Mouse (Mus musculus): ENCODE data around the gene Anapc4. TPM values are rescaled to one million over a fixed set of nuclear protein-coding genes. Genes with fewer than 3 reads are reported as not detected.
A peak's percentile ranks its signal among the peaks of the same experiment; 100 is the strongest.

Anapc4 gene
- polyA plus RNA-seq, 1 experiment from 2014 or later, result 115 TPM

DNA sequence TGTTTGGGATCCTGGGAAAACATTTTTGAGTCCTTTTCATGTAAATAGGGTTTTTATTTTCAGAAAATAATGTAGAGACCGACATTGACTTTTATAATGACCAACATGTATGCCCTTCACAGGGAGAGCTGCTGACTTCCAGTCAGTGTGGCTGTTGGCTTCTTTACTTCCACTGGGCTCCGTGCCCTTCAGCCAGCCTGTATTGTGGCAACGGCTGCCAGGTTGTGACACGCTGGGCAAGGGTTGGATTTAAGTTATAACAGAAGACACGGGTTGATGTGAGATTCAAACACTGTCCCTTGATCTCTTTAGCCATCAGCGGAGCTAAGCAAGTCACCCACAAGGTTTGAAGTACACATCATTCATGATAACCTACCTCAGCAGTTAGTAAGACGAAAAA, 15.1 kb upstream of the Anapc4 start:
- Histone ChIP-seq H3K27ac (no peak overlapping the region), H3K4me3 (no peak overlapping the region), H3K9me3 (no peaks in the 10 kb centered on the region), H3K27me3 (replicated peaks) (no peaks in the 10 kb centered on the region), H3K4me1 (no peaks in the 10 kb centered on the region), H3K4me2 (no peak overlapping the region), H3K36me3 (replicated peaks) (peaks cover 3% of the 10 kb centered on the region; the same call in 1 of the 2 replicates), H3K9ac (no peak overlapping the region)
- WGBS, result 94% methylated on average over 7 of the region's 7 CpGs
- ATAC-seq (replicated peaks), result no peak

- no peaks in the 10 kb centered on the region for H3K27me3 ChIP-seq (replicated peaks)
- H3K4me2 ChIP-seq, result no peak overlapping the region
- no peaks in the 10 kb centered on the region for H3K9me3 ChIP-seq
- H3K4me3 ChIP-seq, result no peak overlapping the region
- H3K4me1 ChIP-seq, result no peaks in the 10 kb centered on the region
- ATAC-seq (replicated peaks), result 0 out of 2 replicates have a peak, but pooled peaks have one; percentile 42
- 36% methylated on average over 3 of the region's 3 CpGs for WGBS
- 0 out of 2 replicates have a peak, but pooled peaks cover 3% of the 10 kb centered on the region for H3K36me3 ChIP-seq (replicated peaks)
- H3K9ac ChIP-seq, result no peak overlapping the region
- no peak overlapping the region for H3K27ac ChIP-seq
These were observed 12.1 kb upstream of the Anapc4 start for GRCm38 (mm10) chr5:52821691-52822090.

DNA sequence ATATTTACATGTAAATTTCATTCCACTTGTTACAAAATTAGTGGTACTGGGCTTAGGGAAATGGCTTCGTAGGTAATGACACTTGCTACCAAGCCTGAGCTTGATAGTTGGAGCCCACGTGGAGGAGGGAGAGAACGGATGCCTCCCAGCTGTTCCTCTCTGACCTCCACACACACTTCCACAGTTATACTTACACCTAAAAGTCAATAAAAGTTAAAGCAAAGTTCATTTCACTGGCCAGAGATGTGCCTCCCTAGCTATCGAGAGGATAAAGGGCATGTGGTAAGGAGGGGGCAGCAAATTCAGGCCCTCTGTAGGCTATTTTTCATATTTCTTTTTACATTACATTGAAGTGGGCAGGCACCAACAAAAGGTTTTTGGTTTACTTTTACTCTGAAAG, 5.9 kb upstream of the Anapc4 start:
- no peak overlapping the region for H3K4me2 ChIP-seq
- ATAC-seq (replicated peaks), result no peak
- 95% methylated on average over 4 of the region's 4 CpGs for WGBS

DNA sequence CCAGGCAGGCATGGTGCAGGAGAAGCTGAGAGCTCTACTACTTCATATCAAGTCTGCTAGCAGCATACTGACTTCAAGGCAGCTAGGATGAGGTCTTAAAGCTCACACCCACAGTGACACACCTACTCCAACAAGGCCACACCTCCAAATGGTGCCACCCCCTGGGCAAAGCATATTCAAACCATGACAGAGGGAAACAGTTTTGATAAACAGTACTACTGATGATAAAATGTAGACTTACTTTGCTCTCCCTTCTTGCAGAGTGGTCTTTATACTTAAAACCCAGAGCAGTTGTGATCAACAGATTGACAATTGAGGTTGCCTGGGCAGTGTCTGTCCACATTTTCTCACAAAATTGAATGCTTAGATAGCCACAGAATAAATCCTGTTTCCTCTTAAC, 807 bp upstream of the Anapc4 start:
- H3K9me3 ChIP-seq, result no peaks in the 10 kb centered on the region
- no peak; the same call in 1 of the 2 replicates for ATAC-seq (replicated peaks)
- peak overlapping the region; percentile 80 for H3K4me2 ChIP-seq
- H3K4me3 ChIP-seq, result peak overlapping the region; percentile 75
- H3K4me1 ChIP-seq, result peaks cover 31% of the 10 kb centered on the region
- H3K27ac ChIP-seq, result peak overlapping the region; percentile 88
- H3K27me3 ChIP-seq (replicated peaks), result no peaks in the 10 kb centered on the region
- peaks cover 5% of the 10 kb centered on the region; the same call in 1 of the 2 replicates for H3K36me3 ChIP-seq (replicated peaks)
- H3K9ac ChIP-seq, result no peak overlapping the region

More for the DNA sequence above, 5.9 kb upstream of the Anapc4 start:
- H3K9me3 ChIP-seq, result no peaks in the 10 kb centered on the region
- no peak overlapping the region for H3K27ac ChIP-seq
- H3K4me3 ChIP-seq, result no peak overlapping the region
- no peaks in the 10 kb centered on the region for H3K36me3 ChIP-seq (replicated peaks)
- H3K9ac ChIP-seq, result no peak overlapping the region
- H3K27me3 ChIP-seq (replicated peaks), result no peaks in the 10 kb centered on the region
- H3K4me1 ChIP-seq, result peaks cover 1% of the 10 kb centered on the region; the same call in 1 of the 2 replicates

GRCm38 (mm10) chr5:52834386-52834785, 574 bp downstream of the Anapc4 start:
- Histone ChIP-seq H3K4me1 (peaks cover 31% of the 10 kb centered on the region), H3K27ac (peak overlapping the region; percentile 88), H3K36me3 (replicated peaks) (peaks cover 5% of the 10 kb centered on the region; the same call in 1 of the 2 replicates), H3K4me2 (peak overlapping the region; percentile 80), H3K27me3 (replicated peaks) (no peaks in the 10 kb centered on the region), H3K9me3 (no peaks in the 10 kb centered on the region), H3K4me3 (peak overlapping the region; percentile 75), H3K9ac (peak overlapping the region; percentile 95)
- 8% methylated on average over 8 of the region's 8 CpGs for WGBS
- ATAC-seq (replicated peaks), result no peak; the same call in 1 of the 2 replicates

DNA sequence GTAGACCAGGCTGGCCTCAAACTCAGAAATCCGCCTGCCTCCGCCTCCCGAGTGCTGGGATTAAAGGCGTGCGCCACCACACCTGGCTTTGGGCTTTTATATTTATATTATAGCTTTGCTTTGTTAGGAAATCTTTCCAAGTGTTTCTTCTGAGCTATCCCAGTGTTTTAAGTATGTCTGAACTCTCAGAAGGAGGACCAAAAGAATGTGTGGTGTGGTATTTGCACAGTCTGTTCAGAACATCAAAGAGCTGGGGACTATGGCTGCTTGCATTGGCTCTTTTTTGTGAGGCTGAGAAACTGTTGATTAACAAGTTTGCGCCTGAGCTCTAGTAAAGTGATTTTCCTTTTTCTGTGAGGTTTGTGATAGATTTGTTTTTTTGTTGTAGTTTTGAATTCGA, 10.5 kb downstream of the Anapc4 start:
- H3K9ac ChIP-seq, result no peak overlapping the region
- no peak overlapping the region for H3K4me2 ChIP-seq
- H3K36me3 ChIP-seq (replicated peaks), result peaks cover 49% of the 10 kb centered on the region
- ATAC-seq (replicated peaks), result no peak
- H3K27me3 ChIP-seq (replicated peaks), result no peaks in the 10 kb centered on the region
- no peaks in the 10 kb centered on the region for H3K9me3 ChIP-seq
- 94% methylated on average over 7 of the region's 7 CpGs for WGBS
- H3K27ac ChIP-seq, result no peak overlapping the region
- no peaks in the 10 kb centered on the region for H3K4me1 ChIP-seq
- no peak overlapping the region for H3K4me3 ChIP-seq

DNA sequence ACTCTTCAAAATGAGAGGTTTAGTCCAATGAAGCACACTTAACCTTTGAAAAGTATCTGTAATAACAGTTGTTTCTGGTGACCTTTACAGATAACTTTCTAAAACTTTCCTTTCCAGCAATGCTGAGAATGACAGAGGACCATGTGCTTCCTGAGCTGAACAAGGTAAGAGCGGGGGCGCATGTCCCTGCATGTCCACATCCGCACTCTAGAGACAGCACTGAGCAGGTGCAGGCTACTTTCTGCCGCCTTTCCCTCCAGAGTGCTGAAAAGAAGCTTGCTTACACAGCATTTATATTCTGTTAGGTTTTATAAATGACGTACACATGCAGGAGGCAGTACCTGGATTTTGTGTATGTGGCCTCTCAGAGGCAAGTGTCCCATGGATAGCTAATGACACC, 21.9 kb downstream of the Anapc4 start:
- no peak overlapping the region for H3K9ac ChIP-seq
- H3K9me3 ChIP-seq, result no peaks in the 10 kb centered on the region
- WGBS, result 91% methylated on average over 5 of the region's 5 CpGs
- no peak overlapping the region for H3K4me2 ChIP-seq
- H3K27ac ChIP-seq, result no peak overlapping the region
- no peak overlapping the region for H3K4me3 ChIP-seq
- H3K36me3 ChIP-seq (replicated peaks), result peaks cover 43% of the 10 kb centered on the region
- H3K4me1 ChIP-seq, result no peaks in the 10 kb centered on the region
- H3K27me3 ChIP-seq (replicated peaks), result no peaks in the 10 kb centered on the region
- ATAC-seq (replicated peaks), result no peak

- Histone ChIP-seq H3K4me2 (no peak overlapping the region), H3K27me3 (replicated peaks) (no peaks in the 10 kb centered on the region), H3K4me3 (no peak overlapping the region), H3K9ac (no peak overlapping the region), H3K36me3 (replicated peaks) (peaks cover 56% of the 10 kb centered on the region), H3K4me1 (no peaks in the 10 kb centered on the region), H3K9me3 (no peaks in the 10 kb centered on the region), H3K27ac (no peak overlapping the region)
- 92% methylated on average over 8 of the region's 8 CpGs for WGBS
- ATAC-seq (replicated peaks), result no peak
These were observed 30.6 kb downstream of the Anapc4 start for GRCm38 (mm10) chr5:52864446-52864845.

DNA sequence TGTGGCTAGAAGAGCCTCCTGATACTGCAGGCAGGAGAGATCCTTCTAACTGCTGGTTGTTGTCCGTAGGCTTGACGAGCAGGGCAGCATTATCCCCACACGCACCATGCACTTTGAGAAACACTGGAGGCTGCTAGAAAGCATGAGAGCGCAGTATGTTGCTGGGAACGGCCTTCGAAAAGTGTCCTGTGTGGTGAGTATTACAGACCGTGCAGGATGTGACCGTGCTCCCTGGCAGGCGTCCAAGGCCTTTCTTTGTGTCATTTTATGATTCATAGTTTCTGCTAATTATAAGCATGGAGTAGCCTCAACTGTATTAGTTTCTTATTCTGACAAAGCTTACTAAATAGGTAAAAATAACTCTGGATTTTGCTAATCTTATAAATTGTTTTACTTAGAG, 32.0 kb downstream of the Anapc4 start:
- Histone ChIP-seq H3K9me3 (no peaks in the 10 kb centered on the region), H3K27ac (no peak overlapping the region), H3K27me3 (replicated peaks) (no peaks in the 10 kb centered on the region), H3K4me3 (no peak overlapping the region), H3K4me2 (no peak overlapping the region), H3K36me3 (replicated peaks) (peaks cover 45% of the 10 kb centered on the region), H3K4me1 (no peaks in the 10 kb centered on the region), H3K9ac (no peak overlapping the region)
- no peak for ATAC-seq (replicated peaks)
- 85% methylated on average over 9 of the region's 9 CpGs for WGBS

GRCm38 (mm10) chr5:52866361-52867155, 32.7 kb downstream of the Anapc4 start:
- Histone ChIP-seq H3K27ac (no peak overlapping the region), H3K4me2 (no peak overlapping the region), H3K36me3 (replicated peaks) (peaks cover 38% of the 10 kb centered on the region), H3K4me3 (no peak overlapping the region), H3K4me1 (no peaks in the 10 kb centered on the region), H3K9me3 (no peaks in the 10 kb centered on the region), H3K27me3 (replicated peaks) (no peaks in the 10 kb centered on the region), H3K9ac (no peak overlapping the region)
- no peak for ATAC-seq (replicated peaks)
- WGBS, result 86% methylated on average over 18 of the region's 18 CpGs

GRCm38 (mm10) chr5:52868918-52869703, 35.3 kb downstream of the Anapc4 start:
- H3K4me3 ChIP-seq, result no peak overlapping the region
- H3K27ac ChIP-seq, result no peak overlapping the region
- no peaks in the 10 kb centered on the region for H3K9me3 ChIP-seq
- no peak overlapping the region for H3K9ac ChIP-seq
- H3K4me2 ChIP-seq, result no peak overlapping the region
- H3K27me3 ChIP-seq (replicated peaks), result no peaks in the 10 kb centered on the region
- ATAC-seq (replicated peaks), result 0 out of 2 replicates have a peak, but pooled peaks have one; percentile 25
- peaks cover 24% of the 10 kb centered on the region; the same call in 1 of the 2 replicates for H3K36me3 ChIP-seq (replicated peaks)
- H3K4me1 ChIP-seq, result no peaks in the 10 kb centered on the region
- 70% methylated on average over 12 of the region's 12 CpGs for WGBS

GRCm38 (mm10) chr5:52871461-52871860, 37.6 kb downstream of the Anapc4 start:
- WGBS, result 8% methylated on average over 1 of the region's 1 CpGs
- Histone ChIP-seq H3K9me3 (no peaks in the 10 kb centered on the region), H3K27ac (no peak overlapping the region), H3K4me3 (no peak overlapping the region), H3K36me3 (replicated peaks) (peaks cover 15% of the 10 kb centered on the region; the same call in 1 of the 2 replicates), H3K4me1 (no peaks in the 10 kb centered on the region), H3K9ac (no peak overlapping the region), H3K4me2 (no peak overlapping the region), H3K27me3 (replicated peaks) (no peaks in the 10 kb centered on the region)
- ATAC-seq (replicated peaks), result no peak
